Mouse (Mus musculus): ENCODE results near the gene Pip4p1.
A peak's percentile ranks its signal among the peaks of the same experiment; 100 is the strongest.
"Not testable (repeated sequence)": the region's sequence is repeated elsewhere in the genome, so short reads cannot be mapped to it uniquely, and the experiment has no call there.

Pip4p1 gene

GRCm38 (mm10) chr14:50938940-50939339, 8.3 kb upstream of the Pip4p1 start:
- DNase-seq (ENCODE audit: low spot score in 2 of 2) = no peak

- DNase-seq (ENCODE audit: low spot score in 2 of 2) = no peak
Observed at GRCm38 (mm10) chr14:50938119-50938908, 7.7 kb upstream of the Pip4p1 start.

- no peak for DNase-seq (ENCODE audit: low spot score in 2 of 2)
Observed at GRCm38 (mm10) chr14:50936649-50937048, 6.0 kb upstream of the Pip4p1 start.

- no peak for DNase-seq (ENCODE audit: low spot score in 2 of 2)
Observed at GRCm38 (mm10) chr14:50931493-50932020, 901 bp upstream of the Pip4p1 start.

GRCm38 (mm10) chr14:50930377-50930753, 291 bp downstream of the Pip4p1 start:
- no peak for DNase-seq (ENCODE audit: low spot score in 2 of 2)

- peak; percentile 18 for DNase-seq (ENCODE audit: low spot score in 2 of 2)
Observed at GRCm38 (mm10) chr14:50929951-50930350, 705 bp downstream of the Pip4p1 start.

GRCm38 (mm10) chr14:50927366-50927765, 3.3 kb downstream of the Pip4p1 start:
- no peak for DNase-seq (ENCODE audit: low spot score in 2 of 2)

GRCm38 (mm10) chr14:50925111-50925920, 5.3 kb downstream of the Pip4p1 start:
- no peak for DNase-seq (ENCODE audit: low spot score in 2 of 2)

GRCm38 (mm10) chr14:50924281-50925064, 6.2 kb downstream of the Pip4p1 start, which contains the start of the genes Osgep and Apex1:
Gene Osgep, minus strand, starts transcription at chr14:50924893.
Gene Apex1, plus strand, starts transcription at chr14:50924968.
- peak; percentile 97 to 98 for DNase-seq (ENCODE audit: low spot score in 2 of 2)

GRCm38 (mm10) chr14:50923437-50923836, 7.2 kb downstream of the Pip4p1 start:
- not testable (repeated sequence) for DNase-seq (ENCODE audit: low spot score in 2 of 2)

GRCm38 (mm10) chr14:50911356-50911755, 19.3 kb downstream of the Pip4p1 start:
- no peak for DNase-seq (ENCODE audit: low spot score in 2 of 2)

GRCm38 (mm10) chr14:50908126-50908525, 22.5 kb downstream of the Pip4p1 start:
- DNase-seq (ENCODE audit: low spot score in 2 of 2) = no peak

GRCm38 (mm10) chr14:50905327-50905726, 25.3 kb downstream of the Pip4p1 start:
- DNase-seq (ENCODE audit: low spot score in 2 of 2) = not testable (repeated sequence)

- DNase-seq (ENCODE audit: low spot score in 2 of 2) = no peak
Observed at GRCm38 (mm10) chr14:50904828-50905129, 25.9 kb downstream of the Pip4p1 start.

GRCm38 (mm10) chr14:50903973-50904827, 26.5 kb downstream of the Pip4p1 start:
- no peak for DNase-seq (ENCODE audit: low spot score in 2 of 2)

- not testable (repeated sequence) for DNase-seq (ENCODE audit: low spot score in 2 of 2)
Observed at GRCm38 (mm10) chr14:50897992-50898391, 32.7 kb downstream of the Pip4p1 start.

GRCm38 (mm10) chr14:50897374-50897765, 33.3 kb downstream of the Pip4p1 start, which contains the start of gene Klhl33:
Gene Klhl33, minus strand, starts transcription at chr14:50897507.
- DNase-seq (ENCODE audit: low spot score in 2 of 2) = no peak

- DNase-seq (ENCODE audit: low spot score in 2 of 2) = peak in 1 of 2 experiments; percentile 36
Observed at GRCm38 (mm10) chr14:50896747-50897373, 33.8 kb downstream of the Pip4p1 start.

GRCm38 (mm10) chr14:50895985-50896746, 34.5 kb downstream of the Pip4p1 start:
- no peak for DNase-seq (ENCODE audit: low spot score in 2 of 2)

GRCm38 (mm10) chr14:50895407-50895806, 35.2 kb downstream of the Pip4p1 start:
- DNase-seq (ENCODE audit: low spot score in 2 of 2) = no peak

Data from frontal cortex, postnatal 14 days (tissue).